Mouse (Mus musculus) bone marrow, adult 2 months (tissue): ENCODE data around the gene Sccpdh.

Experiments
- CTCF ChIP-seq: fragments of 200-500 bp; IDR thresholded peaks from 2 replicates; pipeline ENCODE4 v1.5.1; 2011; ENCODE audit warnings: low read length, control low read depth; ENCODE audit not compliant: control insufficient read depth, insufficient read depth
- POLR2A ChIP-seq: fragments of 200-500 bp; IDR thresholded peaks from 2 replicates; pipeline ENCODE4 v1.6.1; 2011; ENCODE audit warnings: low read depth, mild to moderate bottlenecking, control low read depth, low read length, borderline replicate concordance; ENCODE audit not compliant: control insufficient read depth

DNA sequence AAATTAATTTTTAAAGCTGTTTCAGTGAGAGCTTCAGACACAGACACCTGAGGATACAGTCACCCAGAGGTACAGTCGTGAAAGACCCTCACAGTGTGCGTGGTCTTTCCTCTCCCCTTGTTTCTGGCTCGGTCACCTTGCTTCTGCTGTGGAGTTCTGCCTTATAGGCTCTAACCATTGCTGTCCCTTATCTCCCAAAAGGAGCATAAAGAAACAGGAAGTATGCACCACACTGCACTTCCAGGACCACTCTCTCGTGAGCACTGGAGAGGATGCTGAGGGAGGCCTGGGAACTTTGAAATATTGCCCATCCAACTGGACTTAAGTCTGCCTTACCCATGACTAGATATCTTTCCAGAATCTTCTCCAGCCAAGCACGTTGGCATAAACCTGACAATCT is 42.7 kb downstream of the Sccpdh start:
- TF ChIP-seq CTCF (no peak), POLR2A (no peak)
